Mouse (Mus musculus) bone marrow, adult 2 months (tissue): Measurements from ENCODE around the gene Pou3f1.

Source experiments
- CTCF ChIP-seq: fragments of 200-500 bp; IDR thresholded peaks from 2 replicates; pipeline ENCODE4 v1.5.1; 2011; ENCODE audit warnings: low read length, control low read depth; ENCODE audit not compliant: control insufficient read depth, insufficient read depth
- POLR2A ChIP-seq: fragments of 200-500 bp; IDR thresholded peaks from 2 replicates; pipeline ENCODE4 v1.6.1; 2011; ENCODE audit warnings: low read depth, mild to moderate bottlenecking, control low read depth, low read length, borderline replicate concordance; ENCODE audit not compliant: control insufficient read depth

DNA sequence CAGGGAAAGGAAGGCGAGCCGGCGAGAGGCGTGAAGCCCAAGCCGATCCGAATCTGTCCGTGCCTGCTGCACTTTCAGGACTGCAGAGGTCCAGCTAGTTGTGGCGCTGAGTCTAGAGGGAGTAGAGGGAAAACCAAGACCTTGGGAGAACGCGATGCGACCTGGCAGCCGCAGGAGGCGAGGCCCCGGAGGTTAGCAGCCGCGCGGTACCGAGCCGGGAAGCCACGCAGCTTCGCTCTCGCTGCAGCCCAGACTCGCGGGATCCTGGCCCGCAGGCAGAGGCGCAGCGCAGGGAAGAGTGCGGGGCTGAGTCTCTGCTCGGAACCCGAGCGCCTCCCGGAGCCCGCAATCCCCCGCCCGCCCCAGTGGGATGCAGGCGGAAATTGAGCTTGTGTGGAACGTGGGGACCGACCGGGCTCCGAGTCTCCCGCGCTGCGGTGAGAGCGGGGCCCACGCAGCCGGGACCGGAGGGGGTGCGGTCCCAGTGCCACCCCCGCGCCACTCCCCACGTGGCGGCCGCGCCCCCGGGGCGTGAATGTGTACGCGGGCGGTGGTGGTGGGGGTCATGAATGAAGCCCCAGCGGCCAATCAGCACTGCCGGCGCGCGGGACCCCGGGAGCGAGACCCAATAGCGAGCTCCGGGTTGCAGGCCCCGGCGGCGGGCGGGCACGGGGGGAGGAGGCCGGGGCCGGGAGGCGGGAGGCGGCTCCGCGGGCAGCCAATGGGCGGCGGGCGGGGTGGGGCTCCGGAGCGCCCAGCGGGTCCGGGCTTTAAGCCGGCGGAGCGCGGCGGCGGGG lies 445 bp downstream of the Pou3f1 start:
- no peak for TF ChIP-seq POLR2A
- TF ChIP-seq CTCF = no peak
